Mouse (Mus musculus): Measurements from ENCODE around the gene AI661453. TPM values are rescaled to one million over a fixed set of nuclear protein-coding genes. Genes with fewer than 3 reads are reported as not detected.
A peak's percentile ranks its signal among the peaks of the same experiment; 100 is the strongest.

AI661453 gene
- polyA plus RNA-seq, 1 experiment from 2014 or later = 0.77 TPM

DNA sequence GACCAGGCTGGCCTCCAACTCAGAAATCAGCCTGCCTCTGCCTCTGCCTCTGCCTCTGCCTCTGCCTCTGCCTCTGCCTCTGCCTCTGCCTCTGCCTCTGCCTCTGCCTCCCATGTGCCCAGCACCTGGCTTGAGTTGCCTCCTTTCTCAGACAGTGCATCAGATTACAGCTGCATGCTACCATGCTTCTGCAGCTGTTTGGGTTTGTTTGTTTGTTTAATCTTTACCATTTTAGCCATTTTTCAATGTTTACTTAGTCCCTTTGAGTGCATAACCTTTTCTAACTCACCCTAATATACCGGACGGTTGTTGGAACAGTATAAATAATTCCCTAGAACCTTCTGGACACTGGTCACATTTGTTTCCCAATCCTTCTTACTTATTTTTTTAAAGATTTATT, 22.5 kb downstream of the AI661453 start:
- no peak overlapping the region for H3K4me3 ChIP-seq (ENCODE audit: low read depth, low read length)
- ATAC-seq (ENCODE audit: low read depth) = no peak
- no peak overlapping the region for H3K9ac ChIP-seq (ENCODE audit: low read depth, low read length)
- H3K27me3 ChIP-seq (ENCODE audit: control insufficient read depth, insufficient read depth, low read depth, low read length) = no peaks in the 10 kb centered on the region
- no peak overlapping the region for H3K27ac ChIP-seq (ENCODE audit: low read length)
- WGBS (ENCODE audit: insufficient replicate concordance) = 82% methylated on average over 2 of the region's 2 CpGs
- no peaks in the 10 kb centered on the region for H3K9me3 ChIP-seq (replicated peaks; ENCODE audit: control insufficient read depth, low read length)
- H3K36me3 ChIP-seq (ENCODE audit: control insufficient read depth, insufficient read depth) = no peaks in the 10 kb centered on the region
- H3K4me1 ChIP-seq (ENCODE audit: control insufficient read depth, low read depth, low read length) = peaks cover 24% of the 10 kb centered on the region
- no peak overlapping the region for H3K4me2 ChIP-seq (ENCODE audit: low read depth, low read length)

DNA sequence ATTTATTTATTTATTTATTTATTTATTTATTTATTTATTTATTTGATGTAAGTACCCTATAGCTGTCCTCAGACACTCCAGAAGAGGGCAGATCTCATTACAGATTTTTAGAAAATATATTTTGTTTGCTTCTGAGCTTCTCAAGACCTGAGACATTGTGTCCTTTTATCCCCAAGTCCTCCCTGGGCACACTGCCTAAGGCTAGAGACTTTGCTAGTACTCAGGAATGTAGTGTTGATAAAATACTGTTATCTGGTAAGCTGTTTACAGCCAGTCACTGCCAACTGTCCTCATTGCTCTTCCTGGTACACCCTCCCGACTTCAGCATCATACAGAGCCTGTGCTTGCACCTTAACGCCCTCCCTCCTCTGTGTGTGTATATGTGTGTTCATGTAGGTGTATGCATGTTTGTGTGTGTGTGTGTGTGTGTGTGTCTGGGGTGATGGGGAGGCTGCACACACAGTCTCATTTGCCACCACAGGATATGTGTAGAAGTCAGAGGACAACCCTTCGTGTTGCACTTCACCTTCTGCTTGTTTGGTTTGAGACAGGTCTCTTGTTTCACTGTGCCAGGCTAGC, 23.0 kb downstream of the AI661453 start:
- Histone ChIP-seq H3K27me3 (ENCODE audit: control insufficient read depth, insufficient read depth, low read depth, low read length) (no peaks in the 10 kb centered on the region), H3K9ac (ENCODE audit: low read depth, low read length) (no peak overlapping the region), H3K4me3 (ENCODE audit: low read depth, low read length) (no peak overlapping the region), H3K9me3 (replicated peaks; ENCODE audit: control insufficient read depth, low read length) (no peaks in the 10 kb centered on the region), H3K36me3 (ENCODE audit: control insufficient read depth, insufficient read depth) (no peaks in the 10 kb centered on the region), H3K27ac (ENCODE audit: low read length) (no peak overlapping the region), H3K4me1 (ENCODE audit: control insufficient read depth, low read depth, low read length) (peaks cover 24% of the 10 kb centered on the region), H3K4me2 (ENCODE audit: low read depth, low read length) (no peak overlapping the region)
- no peak for ATAC-seq (ENCODE audit: low read depth)
- 30% methylated on average over 3 of the region's 3 CpGs for WGBS (ENCODE audit: insufficient replicate concordance)

DNA sequence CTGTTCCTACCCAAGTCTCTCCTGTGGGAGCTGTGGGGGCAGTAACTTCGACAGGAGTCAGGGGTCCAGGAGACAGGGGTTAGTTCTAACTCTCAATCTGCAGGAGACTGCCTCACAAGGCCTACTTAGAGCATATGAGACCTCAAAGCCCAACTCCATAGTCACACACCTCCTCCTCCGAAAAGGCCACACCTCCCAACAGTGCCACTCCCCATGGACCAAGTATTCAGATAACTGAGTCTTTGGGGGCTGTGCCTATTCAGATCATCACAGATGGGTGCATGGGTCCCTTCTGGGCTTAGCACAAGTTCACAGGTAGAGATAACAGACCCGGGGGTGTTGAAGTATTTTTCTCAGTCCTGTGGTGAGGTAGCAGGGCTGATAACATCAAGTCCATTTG, 25.3 kb downstream of the AI661453 start:
- WGBS (ENCODE audit: insufficient replicate concordance) = 38% methylated on average over 3 of the region's 3 CpGs

DNA sequence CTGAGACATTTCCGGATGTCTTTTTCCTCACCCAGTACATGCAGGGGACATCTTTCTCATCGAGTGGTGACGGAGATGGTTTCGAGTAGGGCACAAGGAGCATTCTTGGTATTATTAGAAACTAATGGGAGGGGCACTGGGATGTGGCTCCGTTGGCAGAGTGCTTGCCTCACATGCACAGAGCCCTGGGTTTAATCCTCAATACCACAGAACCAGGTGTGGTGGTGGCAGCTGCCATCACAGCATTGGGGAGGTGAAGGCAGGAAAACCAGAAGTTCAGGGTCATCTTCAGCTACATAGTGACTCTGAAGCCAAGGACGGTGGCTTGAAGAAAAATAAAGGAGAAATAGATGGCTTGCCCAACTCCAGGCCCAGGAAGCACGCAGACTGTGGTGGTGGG, 25.8 kb downstream of the AI661453 start:
- WGBS (ENCODE audit: insufficient replicate concordance) = 68% methylated on average over 7 of the region's 7 CpGs
- peaks cover 18% of the 10 kb centered on the region for H3K4me1 ChIP-seq (ENCODE audit: control insufficient read depth, low read depth, low read length)

More for the DNA sequence above, 25.3 kb downstream of the AI661453 start:
- no peak overlapping the region for H3K9ac ChIP-seq (ENCODE audit: low read depth, low read length)
- no peaks in the 10 kb centered on the region for H3K36me3 ChIP-seq (ENCODE audit: control insufficient read depth, insufficient read depth)
- H3K4me3 ChIP-seq (ENCODE audit: low read depth, low read length) = no peak overlapping the region
- H3K4me2 ChIP-seq (ENCODE audit: low read depth, low read length) = no peak overlapping the region
- H3K27ac ChIP-seq (ENCODE audit: low read length) = no peak overlapping the region
- no peaks in the 10 kb centered on the region for H3K27me3 ChIP-seq (ENCODE audit: control insufficient read depth, insufficient read depth, low read depth, low read length)
- no peak for ATAC-seq (ENCODE audit: low read depth)
- no peaks in the 10 kb centered on the region for H3K9me3 ChIP-seq (replicated peaks; ENCODE audit: control insufficient read depth, low read length)
- H3K4me1 ChIP-seq (ENCODE audit: control insufficient read depth, low read depth, low read length) = peaks cover 19% of the 10 kb centered on the region

DNA sequence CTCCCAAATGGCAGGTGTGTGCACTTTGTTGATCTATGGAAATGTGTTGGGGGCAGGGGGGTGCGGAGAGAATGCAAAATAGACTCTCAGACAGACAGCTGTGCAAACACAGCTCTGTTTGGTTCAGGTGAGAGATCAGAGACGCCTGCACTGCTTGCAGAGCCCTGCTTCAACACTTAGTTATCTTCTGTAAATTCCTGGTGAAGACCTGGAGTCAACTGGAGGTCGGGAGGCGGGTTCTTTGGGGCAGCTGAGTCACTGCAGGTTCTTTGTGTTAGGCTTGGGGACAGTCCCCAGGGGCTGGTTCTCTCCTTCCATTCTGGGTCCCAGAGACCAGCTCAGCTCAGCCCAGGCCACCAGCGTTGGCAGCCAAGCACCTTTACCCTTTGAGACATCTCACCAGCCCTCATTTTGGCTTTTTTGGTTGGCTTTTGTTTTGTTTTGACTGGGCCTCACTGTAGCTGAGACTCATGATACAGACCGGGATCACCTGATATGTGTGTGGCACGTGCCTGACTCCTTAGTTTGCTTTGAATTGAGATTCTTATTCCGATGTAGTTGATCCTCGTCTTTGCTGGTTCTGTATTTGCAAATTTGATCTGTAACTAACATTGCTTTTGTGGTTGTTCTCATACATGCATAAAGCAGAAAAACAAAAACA, 26.4 kb downstream of the AI661453 start:
- H3K9ac ChIP-seq (ENCODE audit: low read depth, low read length) = no peak overlapping the region
- peak; percentile 60 for ATAC-seq (ENCODE audit: low read depth)
- 49% methylated on average over 9 of the region's 9 CpGs for WGBS (ENCODE audit: insufficient replicate concordance)
- no peak overlapping the region for H3K4me2 ChIP-seq (ENCODE audit: low read depth, low read length)
- no peak overlapping the region for H3K4me3 ChIP-seq (ENCODE audit: low read depth, low read length)
- H3K36me3 ChIP-seq (ENCODE audit: control insufficient read depth, insufficient read depth) = no peaks in the 10 kb centered on the region
- peaks cover 18% of the 10 kb centered on the region for H3K4me1 ChIP-seq (ENCODE audit: control insufficient read depth, low read depth, low read length)
- H3K27me3 ChIP-seq (ENCODE audit: control insufficient read depth, insufficient read depth, low read depth, low read length) = peaks cover 4% of the 10 kb centered on the region
- peak overlapping the region; percentile 59 for H3K27ac ChIP-seq (ENCODE audit: low read length)
- no peaks in the 10 kb centered on the region for H3K9me3 ChIP-seq (replicated peaks; ENCODE audit: control insufficient read depth, low read length)

More for the DNA sequence above, 25.8 kb downstream of the AI661453 start:
- no peaks in the 10 kb centered on the region for H3K27me3 ChIP-seq (ENCODE audit: control insufficient read depth, insufficient read depth, low read depth, low read length)
- H3K27ac ChIP-seq (ENCODE audit: low read length) = peak overlapping the region; percentile 59
- no peak overlapping the region for H3K9ac ChIP-seq (ENCODE audit: low read depth, low read length)
- no peak for ATAC-seq (ENCODE audit: low read depth)
- H3K4me3 ChIP-seq (ENCODE audit: low read depth, low read length) = no peak overlapping the region
- no peaks in the 10 kb centered on the region for H3K36me3 ChIP-seq (ENCODE audit: control insufficient read depth, insufficient read depth)
- no peak overlapping the region for H3K4me2 ChIP-seq (ENCODE audit: low read depth, low read length)
- no peaks in the 10 kb centered on the region for H3K9me3 ChIP-seq (replicated peaks; ENCODE audit: control insufficient read depth, low read length)

DNA sequence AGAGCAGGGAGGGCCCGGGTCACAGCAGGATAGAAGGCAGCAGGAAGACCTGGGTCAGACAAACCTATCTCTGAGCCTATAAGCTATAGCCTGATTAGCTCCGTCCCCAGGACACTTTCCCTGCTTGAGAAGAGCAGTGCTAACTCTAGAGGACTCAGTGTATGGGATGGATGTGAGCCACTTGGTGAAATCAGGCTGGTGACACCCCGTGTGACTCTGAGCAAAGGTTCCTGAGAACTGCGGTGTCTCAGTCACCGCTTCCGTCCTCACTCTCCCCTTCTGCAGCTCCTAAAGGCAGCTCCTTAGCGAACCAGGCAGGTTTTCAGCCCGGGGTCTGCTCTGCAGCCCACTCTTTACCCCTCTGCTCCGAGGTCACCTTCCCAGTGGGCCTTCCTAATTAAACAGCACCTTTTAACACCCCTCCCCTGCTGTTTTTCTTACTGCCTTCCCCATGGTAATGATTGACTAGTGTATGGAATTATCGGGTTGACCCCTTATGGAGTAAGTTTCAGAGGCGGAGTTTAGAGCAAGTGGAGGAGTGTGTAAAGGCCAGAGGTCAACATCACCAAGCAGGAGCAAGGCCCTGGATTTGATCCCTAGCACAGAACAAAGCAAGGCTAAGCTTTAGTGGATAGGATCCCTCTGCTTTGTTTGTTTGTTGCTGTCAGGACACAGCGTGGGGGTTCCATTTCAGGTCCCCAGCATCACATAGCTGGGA, 28.0 kb downstream of the AI661453 start:
- peaks cover 14% of the 10 kb centered on the region for H3K27me3 ChIP-seq (ENCODE audit: control insufficient read depth, insufficient read depth, low read depth, low read length)
- peak; percentile 74 for ATAC-seq (ENCODE audit: low read depth)
- H3K9ac ChIP-seq (ENCODE audit: low read depth, low read length) = no peak overlapping the region
- WGBS (ENCODE audit: insufficient replicate concordance) = 54% methylated on average over 12 of the region's 12 CpGs
- H3K4me1 ChIP-seq (ENCODE audit: control insufficient read depth, low read depth, low read length) = peaks cover 18% of the 10 kb centered on the region
- H3K4me3 ChIP-seq (ENCODE audit: low read depth, low read length) = no peak overlapping the region
- H3K9me3 ChIP-seq (replicated peaks; ENCODE audit: control insufficient read depth, low read length) = no peaks in the 10 kb centered on the region
- H3K36me3 ChIP-seq (ENCODE audit: control insufficient read depth, insufficient read depth) = no peaks in the 10 kb centered on the region
- peak overlapping the region; percentile 58 for H3K27ac ChIP-seq (ENCODE audit: low read length)
- no peak overlapping the region for H3K4me2 ChIP-seq (ENCODE audit: low read depth, low read length)

DNA sequence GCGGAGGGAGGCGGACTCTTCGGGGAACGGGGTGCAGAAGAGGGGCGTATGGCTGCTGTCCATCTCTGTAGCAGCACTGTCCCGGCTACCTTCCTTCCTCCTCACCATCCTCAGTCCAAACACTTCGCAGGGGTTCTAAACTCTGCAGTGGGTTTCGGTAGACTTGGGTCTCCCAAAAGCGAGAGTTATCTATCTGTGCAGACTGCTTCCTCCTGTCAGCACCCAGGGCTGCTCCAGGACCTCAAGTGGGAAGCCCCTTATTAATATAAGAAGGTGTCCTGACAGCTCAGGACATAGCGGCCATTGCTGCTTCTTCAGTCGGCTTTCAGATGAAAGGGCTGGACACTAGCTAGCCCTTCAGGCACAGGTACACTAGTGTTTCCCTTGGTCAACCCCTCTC, 28.6 kb downstream of the AI661453 start:
- H3K9me3 ChIP-seq (replicated peaks; ENCODE audit: control insufficient read depth, low read length) = no peaks in the 10 kb centered on the region
- peak overlapping the region; percentile 42; the same call in 1 of the 2 replicates for H3K27ac ChIP-seq (ENCODE audit: low read length)

DNA sequence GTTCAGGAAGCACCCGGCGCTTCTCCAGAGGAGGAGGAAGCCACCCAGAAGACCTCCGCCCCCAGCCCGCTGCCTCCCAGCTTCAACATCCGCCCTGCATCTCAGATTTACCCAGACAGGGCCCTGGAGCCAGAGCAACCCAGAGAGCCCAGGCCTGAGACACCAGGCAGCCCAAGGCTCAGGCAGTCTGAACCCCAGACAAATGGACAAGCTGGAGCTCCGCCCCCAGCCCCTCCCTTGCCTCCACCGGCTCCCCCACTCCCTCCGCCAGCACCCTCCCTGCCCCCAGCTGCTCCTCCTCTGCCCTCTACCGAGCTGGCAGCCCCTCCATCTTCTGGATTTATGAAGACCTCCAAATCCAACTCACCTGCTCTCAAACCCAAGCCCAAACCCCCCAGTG, 29.9 kb downstream of the AI661453 start:
- 42% methylated on average over 9 of the region's 9 CpGs for WGBS (ENCODE audit: insufficient replicate concordance)
- H3K4me3 ChIP-seq (ENCODE audit: low read depth, low read length) = no peak overlapping the region
- H3K4me2 ChIP-seq (ENCODE audit: low read depth, low read length) = no peak overlapping the region
- no peak for ATAC-seq (ENCODE audit: low read depth)
- peaks cover 14% of the 10 kb centered on the region for H3K27me3 ChIP-seq (ENCODE audit: control insufficient read depth, insufficient read depth, low read depth, low read length)
- H3K36me3 ChIP-seq (ENCODE audit: control insufficient read depth, insufficient read depth) = no peaks in the 10 kb centered on the region
- no peak overlapping the region for H3K9ac ChIP-seq (ENCODE audit: low read depth, low read length)
- no peak overlapping the region for H3K27ac ChIP-seq (ENCODE audit: low read length)
- peaks cover 18% of the 10 kb centered on the region for H3K4me1 ChIP-seq (ENCODE audit: control insufficient read depth, low read depth, low read length)
- no peaks in the 10 kb centered on the region for H3K9me3 ChIP-seq (replicated peaks; ENCODE audit: control insufficient read depth, low read length)

More for the DNA sequence above, 28.6 kb downstream of the AI661453 start:
- Histone ChIP-seq H3K36me3 (ENCODE audit: control insufficient read depth, insufficient read depth) (no peaks in the 10 kb centered on the region), H3K4me2 (ENCODE audit: low read depth, low read length) (no peak overlapping the region), H3K27me3 (ENCODE audit: control insufficient read depth, insufficient read depth, low read depth, low read length) (peaks cover 14% of the 10 kb centered on the region), H3K4me1 (ENCODE audit: control insufficient read depth, low read depth, low read length) (peaks cover 18% of the 10 kb centered on the region), H3K9ac (ENCODE audit: low read depth, low read length) (no peak overlapping the region), H3K4me3 (ENCODE audit: low read depth, low read length) (no peak overlapping the region)
- ATAC-seq (ENCODE audit: low read depth) = no peak
- 62% methylated on average over 11 of the region's 11 CpGs for WGBS (ENCODE audit: insufficient replicate concordance)

DNA sequence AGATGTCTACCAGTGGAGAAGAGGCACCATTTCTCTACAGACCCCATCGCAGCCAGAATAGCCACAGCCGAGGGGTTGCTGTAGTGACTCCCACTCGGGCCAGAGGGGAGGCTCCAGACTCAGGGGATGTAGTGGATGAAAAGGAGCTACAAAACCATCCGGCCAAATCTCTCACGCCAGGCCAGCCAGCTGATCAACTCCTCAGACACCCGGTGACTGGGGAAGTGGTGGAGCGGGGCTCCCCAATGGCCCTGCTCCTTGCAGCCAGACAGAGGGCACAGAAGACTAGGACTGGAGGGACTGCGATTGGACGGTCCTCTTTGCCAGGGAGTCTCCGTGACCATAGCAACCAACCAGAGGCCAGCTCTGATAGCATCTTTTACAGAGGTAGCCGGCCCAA, 31.2 kb downstream of the AI661453 start:
- Histone ChIP-seq H3K4me1 (ENCODE audit: control insufficient read depth, low read depth, low read length) (peaks cover 16% of the 10 kb centered on the region), H3K4me2 (ENCODE audit: low read depth, low read length) (no peak overlapping the region), H3K9me3 (replicated peaks; ENCODE audit: control insufficient read depth, low read length) (no peaks in the 10 kb centered on the region), H3K36me3 (ENCODE audit: control insufficient read depth, insufficient read depth) (no peaks in the 10 kb centered on the region), H3K9ac (ENCODE audit: low read depth, low read length) (no peak overlapping the region), H3K27me3 (ENCODE audit: control insufficient read depth, insufficient read depth, low read depth, low read length) (peaks cover 14% of the 10 kb centered on the region), H3K4me3 (ENCODE audit: low read depth, low read length) (no peak overlapping the region), H3K27ac (ENCODE audit: low read length) (no peak overlapping the region)
- no peak for ATAC-seq (ENCODE audit: low read depth)
- WGBS (ENCODE audit: insufficient replicate concordance) = 65% methylated on average over 11 of the region's 11 CpGs

All from liver, embryonic 16.5 days (tissue).